8 mouse cellular contexts compared by ENCODE assay signal in genomic region chr5:118513629-118514526, GRCm38 (mm10). TPM values are rescaled to one million over a fixed set of nuclear protein-coding genes. Genes with fewer than 3 reads are reported as not detected.
DNase-seq lines count a peak whose midpoint lies in the region; ATAC-seq and TF ChIP-seq lines count a peak whose summit lies in the region.

No protein-coding gene starts in this region.

- peak overlapping the region; percentile 45; the same call in 1 of the 2 replicates for H3K9ac ChIP-seq in limb, embryonic 12.5 days (replicated peaks)
- H3K9ac ChIP-seq in midbrain, embryonic 13.5 days (replicated peaks), result peak overlapping the region; percentile 23; the same call in 1 of the 2 replicates
- H3K9ac ChIP-seq in stomach, embryonic 14.5 days (replicated peaks; ENCODE audit: low read depth, low read length), result no peak overlapping the region; the same call in 1 of the 2 replicates

- H3K27me3 ChIP-seq in heart, embryonic 10.5 days (ENCODE audit: insufficient read depth, poor library complexity, severe bottlenecking), result peaks cover 19% of the 10 kb centered on the region
- H3K27me3 ChIP-seq in limb, embryonic 12.5 days, result no peaks in the 10 kb centered on the region
- H3K27me3 ChIP-seq in midbrain, embryonic 13.5 days, result peaks cover 60% of the 10 kb centered on the region
- no peaks in the 10 kb centered on the region for H3K27me3 ChIP-seq in stomach, embryonic 14.5 days (ENCODE audit: control insufficient read depth, insufficient read depth, low read length)

- peak overlapping the region; percentile 60 for H3K4me2 ChIP-seq in limb, embryonic 12.5 days
- H3K4me2 ChIP-seq in midbrain, embryonic 13.5 days (replicated peaks), result peak overlapping the region; percentile 58
- peak overlapping the region; percentile 53 for H3K4me2 ChIP-seq in stomach, embryonic 14.5 days (replicated peaks; ENCODE audit: low read depth, low read length)

- H3K27ac ChIP-seq in embryonic fibroblast, embryonic 13.5 days (ENCODE audit: insufficient read depth, low read length), result peak overlapping the region; percentile 96
- peak overlapping the region; percentile 67 for H3K27ac ChIP-seq in heart, embryonic 10.5 days
- peak overlapping the region; percentile 92 for H3K27ac ChIP-seq in limb, embryonic 12.5 days
- no peak overlapping the region for H3K27ac ChIP-seq in midbrain, embryonic 13.5 days
- H3K27ac ChIP-seq in stomach, embryonic 14.5 days (ENCODE audit: low read length), result peak overlapping the region; percentile 66

- H3K4me3 ChIP-seq in embryonic fibroblast, embryonic 13.5 days (ENCODE audit: insufficient read depth, low read length), result peak overlapping the region; percentile 25
- peak overlapping the region; percentile 59 for H3K4me3 ChIP-seq in heart, embryonic 10.5 days
- peak overlapping the region; percentile 31 for H3K4me3 ChIP-seq in limb, embryonic 12.5 days (replicated peaks)
- peak overlapping the region; percentile 32 for H3K4me3 ChIP-seq in midbrain, embryonic 13.5 days (replicated peaks)
- peak overlapping the region; percentile 32 for H3K4me3 ChIP-seq in stomach, embryonic 14.5 days (ENCODE audit: low read depth, low read length)

- DNase-seq in urinary bladder, adult 18-20 months (ENCODE audit: low spot score in 2 of 2), result peak; percentile 42 to 67
- DNase-seq in urinary bladder, postnatal 10 days (ENCODE audit: low spot score), result no peak
- DNase-seq in heart, embryonic 10.5 days (ENCODE audit: low spot score), result no peak
- peak; percentile 64 for DNase-seq in kidney, adult 9 months

- no peaks in the 10 kb centered on the region for H3K9me3 ChIP-seq in heart, embryonic 10.5 days
- no peaks in the 10 kb centered on the region for H3K9me3 ChIP-seq in limb, embryonic 12.5 days
- no peaks in the 10 kb centered on the region for H3K9me3 ChIP-seq in midbrain, embryonic 13.5 days
- no peaks in the 10 kb centered on the region for H3K9me3 ChIP-seq in stomach, embryonic 14.5 days (ENCODE audit: control insufficient read depth, low read depth, low read length)

- no peak for TF ChIP-seq CTCF in embryonic fibroblast, embryonic 13.5 days (IDR thresholded peaks at IDR 0.05; ENCODE audit: borderline replicate concordance, insufficient read depth, low read length)

- 4% methylated on average over 43 of the region's 43 CpGs for WGBS in heart, embryonic 10.5 days
- WGBS in limb, embryonic 12.5 days, result 2% methylated on average over 43 of the region's 43 CpGs
- 7% methylated on average over 43 of the region's 43 CpGs for WGBS in midbrain, embryonic 13.5 days
- WGBS in stomach, embryonic 14.5 days, result 2% methylated on average over 43 of the region's 43 CpGs

- H3K4me1 ChIP-seq in embryonic fibroblast, embryonic 13.5 days (ENCODE audit: control insufficient read depth, insufficient read depth, low read length), result peaks cover 22% of the 10 kb centered on the region
- peaks cover 60% of the 10 kb centered on the region for H3K4me1 ChIP-seq in heart, embryonic 10.5 days
- peaks cover 63% of the 10 kb centered on the region for H3K4me1 ChIP-seq in limb, embryonic 12.5 days (replicated peaks)
- H3K4me1 ChIP-seq in midbrain, embryonic 13.5 days (replicated peaks), result peaks cover 39% of the 10 kb centered on the region
- H3K4me1 ChIP-seq in stomach, embryonic 14.5 days (ENCODE audit: control insufficient read depth, insufficient read depth, low read length), result peaks cover 45% of the 10 kb centered on the region

- no peak for ATAC-seq in limb, embryonic 12.5 days (ENCODE audit: insufficient number of reproducible peaks, insufficient read depth, low FRiP score, low TSS enrichment, low read depth)
- ATAC-seq in midbrain, embryonic 13.5 days, result no peak
- ATAC-seq in stomach, embryonic 14.5 days (ENCODE audit: insufficient number of reproducible peaks, insufficient read depth, low FRiP score, low read depth), result peak; percentile 29; the same call in 1 of the 2 replicates

- peak; percentile 50 for TF ChIP-seq POLR2A in embryonic fibroblast, embryonic 13.5 days (IDR thresholded peaks at IDR 0.05; ENCODE audit: low read depth, low read length)

- no peaks in the 10 kb centered on the region for H3K36me3 ChIP-seq in heart, embryonic 10.5 days
- no peaks in the 10 kb centered on the region for H3K36me3 ChIP-seq in limb, embryonic 12.5 days
- no peaks in the 10 kb centered on the region for H3K36me3 ChIP-seq in midbrain, embryonic 13.5 days
- H3K36me3 ChIP-seq in stomach, embryonic 14.5 days (ENCODE audit: control insufficient read depth, insufficient read depth, low read length), result no peaks in the 10 kb centered on the region

RNA-seq across cellular contexts. Expression of gene Med13l, which starts 46.6 kb away (rescaled TPM):
- polyA plus RNA-seq in embryonic fibroblast, embryonic 13.5 days (2011; ENCODE audit: insufficient read length, low read depth, missing spikeins), result 50.3 and 57.8 TPM in 2 replicates
- polyA plus RNA-seq in heart, embryonic 10.5 days (2016; fragmentation: Nextera tagmentation; extraction: Ambion mirVana), result 9.0 and 10.0 TPM in 2 replicates
- polyA plus RNA-seq in limb, embryonic 12.5 days (2016; fragmentation: Nextera tagmentation; extraction: Ambion mirVana), result 17.0 and 17.1 TPM in 2 replicates
- 16.8 and 16.9 TPM in 2 replicates for polyA plus RNA-seq in midbrain, embryonic 13.5 days (2015; fragmentation: Nextera tagmentation; extraction: Ambion mirVana)
- 16.2 and 17.2 TPM in 2 replicates for polyA plus RNA-seq in stomach, embryonic 14.5 days (2014; fragmentation: Nextera tagmentation; extraction: Ambion mirVana)

Comparison
In these comparisons a context has a peak if more than half of its experiments do, and no peak if none do; other contexts are left out.
1. DNase-seq: peak in urinary bladder, adult 18-20 months (2 of 2) and kidney, adult 9 months (single experiment); none in urinary bladder, postnatal 10 days (single experiment) and heart, embryonic 10.5 days (single experiment).
2. Peak in every context shown above with its lines, with median percentiles within 50 percentile points of each other: H3K4me3 ChIP-seq and H3K4me2 ChIP-seq.